31 mouse cellular contexts compared by ENCODE assay signal in genomic region chr10:67777721-67778120, GRCm38 (mm10).
DNase-seq lines count a peak whose midpoint lies in the region; ATAC-seq and TF ChIP-seq lines count a peak whose summit lies in the region.
"Had no signal": no experiment of that assay in that cellular context is flagged by ENCODE, and none has a peak within 500 bp of the region (broad histone marks: within the 10 kb centered on the region; RNA-seq: fewer than 3 reads in every experiment).

No protein-coding gene starts in this region.

- H3K27ac ChIP-seq in heart, embryonic 15.5 days: 0 out of 2 replicates have a peak overlapping the region, but pooled peaks have one; percentile 7
- H3K27ac ChIP-seq in kidney, embryonic 15.5 days: peak overlapping the region; percentile 59
- no peak overlapping the region for H3K27ac ChIP-seq in kidney, embryonic 14.5 days (ENCODE audit: low read depth, low read length)
- peak overlapping the region; percentile 17; the same call in 1 of the 2 replicates for H3K27ac ChIP-seq in testis, adult 2 months (ENCODE audit: control insufficient read depth, insufficient read depth, low read depth, low read length)
- no peak overlapping the region for H3K27ac ChIP-seq in lung, postnatal 0 days (ENCODE audit: low read length)
- H3K27ac ChIP-seq: embryonic facial prominence, embryonic 13.5 days; forebrain, embryonic 10.5 days; forebrain, embryonic 15.5 days; heart, embryonic 10.5 days; hindbrain, embryonic 13.5 days; left cerebral cortex, adult 2 months; limb, embryonic 12.5 days; liver, embryonic 12.5 days; midbrain, embryonic 12.5 days; neural tube, embryonic 12.5 days had no signal

- no peak overlapping the region for H3K4me2 ChIP-seq in heart, embryonic 15.5 days
- H3K4me2 ChIP-seq in kidney, embryonic 15.5 days: no peak overlapping the region
- no peak overlapping the region for H3K4me2 ChIP-seq in kidney, embryonic 14.5 days (replicated peaks; ENCODE audit: low read depth, low read length)
- no peak overlapping the region for H3K4me2 ChIP-seq in lung, postnatal 0 days (replicated peaks; ENCODE audit: low read depth, low read length)
- H3K4me2 ChIP-seq: embryonic facial prominence, embryonic 13.5 days; forebrain, embryonic 15.5 days; hindbrain, embryonic 13.5 days; limb, embryonic 12.5 days; liver, embryonic 12.5 days; midbrain, embryonic 12.5 days; neural tube, embryonic 12.5 days had no signal

- ATAC-seq in heart, embryonic 15.5 days (replicated peaks; ENCODE audit: insufficient number of reproducible peaks, insufficient read depth, low FRiP score, low read depth): no peak
- ATAC-seq in kidney, embryonic 15.5 days (replicated peaks; ENCODE audit: low FRiP score): no peak
- no peak for ATAC-seq in kidney, embryonic 14.5 days (ENCODE audit: low FRiP score, low TSS enrichment)
- ATAC-seq in lung, postnatal 0 days: no peak
- ATAC-seq: forebrain, embryonic 15.5 days; intestine, embryonic 16.5 days; liver, embryonic 12.5 days; liver, postnatal 0 days had no signal

- H3K4me1 ChIP-seq in heart, embryonic 15.5 days (replicated peaks): no peaks in the 10 kb centered on the region
- H3K4me1 ChIP-seq in kidney, embryonic 15.5 days: no peaks in the 10 kb centered on the region
- H3K4me1 ChIP-seq in kidney, embryonic 14.5 days (ENCODE audit: control insufficient read depth, insufficient read depth, low read length): no peaks in the 10 kb centered on the region
- H3K4me1 ChIP-seq in testis, adult 2 months (ENCODE audit: control insufficient read depth, insufficient read depth, low read length): 0 out of 2 replicates have a peak, but pooled peaks cover 3% of the 10 kb centered on the region
- H3K4me1 ChIP-seq in lung, postnatal 0 days (ENCODE audit: insufficient read depth, low read depth, low read length): no peaks in the 10 kb centered on the region
- H3K4me1 ChIP-seq: embryonic facial prominence, embryonic 13.5 days; forebrain, embryonic 10.5 days; forebrain, embryonic 15.5 days; heart, embryonic 10.5 days; hindbrain, embryonic 13.5 days; limb, embryonic 12.5 days; liver, embryonic 12.5 days; megakaryocyte, embryonic 14.5 days; midbrain, embryonic 12.5 days; neural tube, embryonic 12.5 days had no signal

- TF ChIP-seq POLR2A in testis, adult 2 months (IDR thresholded peaks at IDR 0.05; ENCODE audit: control insufficient read depth, low read depth, low read length): no peak

- WGBS in heart, embryonic 15.5 days: 81% methylated on average over 7 of the region's 7 CpGs
- WGBS in kidney, embryonic 15.5 days: 80% methylated on average over 7 of the region's 7 CpGs
- 82% methylated on average over 7 of the region's 7 CpGs for WGBS in kidney, embryonic 14.5 days
- WGBS in lung, postnatal 0 days: 82% methylated on average over 7 of the region's 7 CpGs

- TF ChIP-seq EP300 in lung, postnatal 0 days (IDR thresholded peaks at IDR 0.05): no peak

- DNase-seq in heart, postnatal 4 days: no peak
- no peak for DNase-seq in testis, postnatal 10 days (ENCODE audit: low spot score)
- no peak for DNase-seq in lung, postnatal 0 days (ENCODE audit: low spot score)
- DNase-seq: adrenal gland, postnatal 14 days; cerebellum, adult 11-12 months; cerebellum, adult 9-11 months; heart, postnatal 36 days; layer of hippocampus, adult 9-11 months; liver, postnatal 0 days; lung, postnatal 4 days; right cerebral cortex, adult 18-20 months; spleen, adult 18-20 months; thymus, adult 2 months; thymus, postnatal 36 days had no signal

- no peaks in the 10 kb centered on the region for H3K9me3 ChIP-seq in heart, embryonic 15.5 days (replicated peaks)
- no peaks in the 10 kb centered on the region for H3K9me3 ChIP-seq in kidney, embryonic 15.5 days (replicated peaks)
- H3K9me3 ChIP-seq in kidney, embryonic 14.5 days (ENCODE audit: control insufficient read depth, low read length): no peaks in the 10 kb centered on the region
- H3K9me3 ChIP-seq in lung, postnatal 0 days (ENCODE audit: low read length): no peaks in the 10 kb centered on the region
- H3K9me3 ChIP-seq: embryonic facial prominence, embryonic 13.5 days; forebrain, embryonic 10.5 days; forebrain, embryonic 15.5 days; heart, embryonic 10.5 days; hindbrain, embryonic 13.5 days; limb, embryonic 12.5 days; liver, embryonic 12.5 days; midbrain, embryonic 12.5 days; neural tube, embryonic 12.5 days had no signal

- H3K4me3 ChIP-seq in heart, embryonic 15.5 days: no peak overlapping the region
- no peak overlapping the region for H3K4me3 ChIP-seq in kidney, embryonic 15.5 days (replicated peaks)
- H3K4me3 ChIP-seq in kidney, embryonic 14.5 days (ENCODE audit: low read length): no peak overlapping the region
- H3K4me3 ChIP-seq in testis, adult 2 months (ENCODE audit: control insufficient read depth, low read depth, low read length): no peak overlapping the region
- no peak overlapping the region for H3K4me3 ChIP-seq in lung, postnatal 0 days (ENCODE audit: low read depth, low read length)
- H3K4me3 ChIP-seq: embryonic facial prominence, embryonic 13.5 days; forebrain, embryonic 10.5 days; forebrain, embryonic 15.5 days; heart, embryonic 10.5 days; hindbrain, embryonic 13.5 days; left cerebral cortex, adult 2 months; limb, embryonic 12.5 days; liver, embryonic 12.5 days; megakaryocyte, embryonic 14.5 days; midbrain, embryonic 12.5 days; myocyte; neural tube, embryonic 12.5 days had no signal

- H3K36me3 ChIP-seq in heart, embryonic 15.5 days: no peaks in the 10 kb centered on the region
- no peaks in the 10 kb centered on the region for H3K36me3 ChIP-seq in kidney, embryonic 15.5 days
- no peaks in the 10 kb centered on the region for H3K36me3 ChIP-seq in kidney, embryonic 14.5 days (ENCODE audit: control insufficient read depth, insufficient read depth, low read length)
- no peaks in the 10 kb centered on the region for H3K36me3 ChIP-seq in testis, adult 2 months (ENCODE audit: control insufficient read depth, insufficient read depth, low read length)
- H3K36me3 ChIP-seq in lung, postnatal 0 days (ENCODE audit: insufficient read depth, low read length): no peaks in the 10 kb centered on the region
- H3K36me3 ChIP-seq: embryonic facial prominence, embryonic 13.5 days; forebrain, embryonic 10.5 days; forebrain, embryonic 15.5 days; heart, embryonic 10.5 days; hindbrain, embryonic 13.5 days; limb, embryonic 12.5 days; liver, embryonic 12.5 days; midbrain, embryonic 12.5 days; neural tube, embryonic 12.5 days had no signal

- H3K27me3 ChIP-seq in heart, embryonic 15.5 days: no peaks in the 10 kb centered on the region
- H3K27me3 ChIP-seq in kidney, embryonic 15.5 days: no peaks in the 10 kb centered on the region
- H3K27me3 ChIP-seq in kidney, embryonic 14.5 days (ENCODE audit: control insufficient read depth, insufficient read depth, low read length): no peaks in the 10 kb centered on the region
- no peaks in the 10 kb centered on the region for H3K27me3 ChIP-seq in testis, adult 2 months (ENCODE audit: control insufficient read depth, insufficient read depth, low read length)
- H3K27me3 ChIP-seq in lung, postnatal 0 days (replicated peaks; ENCODE audit: insufficient read depth, low read length): no peaks in the 10 kb centered on the region
- H3K27me3 ChIP-seq: embryonic facial prominence, embryonic 13.5 days; forebrain, embryonic 15.5 days; hindbrain, embryonic 13.5 days; limb, embryonic 12.5 days; liver, embryonic 12.5 days; megakaryocyte, embryonic 14.5 days; midbrain, embryonic 12.5 days; neural tube, embryonic 12.5 days had no signal

- H3K9ac ChIP-seq in heart, embryonic 15.5 days: no peak overlapping the region
- no peak overlapping the region for H3K9ac ChIP-seq in kidney, embryonic 15.5 days
- H3K9ac ChIP-seq in kidney, embryonic 14.5 days (ENCODE audit: low read depth, low read length): no peak overlapping the region
- no peak overlapping the region for H3K9ac ChIP-seq in lung, postnatal 0 days (replicated peaks; ENCODE audit: low read depth)
- H3K9ac ChIP-seq: embryonic facial prominence, embryonic 13.5 days; forebrain, embryonic 15.5 days; hindbrain, embryonic 13.5 days; limb, embryonic 12.5 days; liver, embryonic 12.5 days; liver, postnatal 0 days; midbrain, embryonic 12.5 days; neural tube, embryonic 12.5 days had no signal

- no peak for TF ChIP-seq CTCF in testis, adult 2 months (IDR thresholded peaks at IDR 0.05; ENCODE audit: control insufficient read depth, insufficient read depth, insufficient replicate concordance, low read depth, low read length)
- no peak for TF ChIP-seq CTCF in lung, postnatal 0 days (IDR thresholded peaks at IDR 0.05)

Comparison
In these comparisons a context has a peak if more than half of its experiments do, and no peak if none do; other contexts are left out.
1. H3K27ac ChIP-seq: peak in heart, embryonic 15.5 days (single experiment), kidney, embryonic 15.5 days (single experiment) and testis, adult 2 months (single experiment); none in kidney, embryonic 14.5 days (single experiment) and lung, postnatal 0 days (single experiment).